Mouse (Mus musculus) spleen, postnatal 14 days (tissue): ENCODE results near the gene Grhl1.

Experiments
- DNase-seq, 2 experiments: peaks; one replicate each; pipeline ENCODE4 v3.0.0; 2021 to 2022; ENCODE audit warnings: low spot score in 2 of 2

The Grhl1 gene

GRCm38 (mm10) chr12:24642370-24642802, 70.3 kb downstream of the Grhl1 start:
- no peak for DNase-seq

DNA sequence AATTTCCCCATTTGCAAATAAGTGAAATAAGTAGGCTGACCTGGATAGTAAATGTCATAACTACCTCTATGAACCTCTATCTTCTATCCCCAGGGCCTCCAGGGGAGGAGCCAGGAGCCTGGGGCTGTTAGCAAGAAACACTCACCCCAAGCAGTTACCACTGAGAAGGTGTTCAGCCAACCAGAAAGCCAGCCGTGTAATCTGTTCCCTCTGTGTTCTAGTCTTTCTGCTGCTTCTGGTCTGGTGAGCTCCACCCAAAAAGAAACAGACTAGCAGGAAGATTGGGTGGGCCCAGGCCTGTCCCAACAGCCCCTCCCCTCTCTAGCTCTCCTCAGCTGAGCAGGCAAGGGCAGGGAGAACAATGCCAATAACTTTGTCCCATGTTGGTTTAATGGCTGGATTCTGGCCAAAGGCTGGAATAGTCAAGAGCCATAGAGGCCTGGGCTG, 72.1 kb downstream of the Grhl1 start:
- peak in 1 of 2 experiments; percentile 19 for DNase-seq

DNA sequence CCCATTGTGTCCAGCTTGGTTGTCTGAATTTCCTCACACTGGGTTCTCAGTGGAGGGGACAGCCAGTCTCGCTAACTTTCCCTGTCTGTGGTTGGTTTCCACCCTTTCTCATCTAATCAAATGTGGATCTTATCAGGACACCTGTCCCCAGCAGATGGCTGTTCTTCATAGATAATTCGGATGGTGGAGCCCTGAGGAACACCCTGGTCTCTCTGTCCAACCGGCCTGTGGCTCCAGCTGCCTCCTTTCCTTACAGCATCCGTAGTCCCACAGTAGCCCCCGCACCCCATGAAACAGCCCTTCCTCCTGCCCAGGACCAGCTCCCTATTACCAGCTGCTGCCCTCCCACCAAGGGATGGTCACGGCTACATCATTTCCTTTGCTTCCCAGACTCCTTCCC, 73.8 kb downstream of the Grhl1 start:
- no peak for DNase-seq

GRCm38 (mm10) chr12:24648094-24648493, 76.0 kb downstream of the Grhl1 start:
- no peak for DNase-seq

GRCm38 (mm10) chr12:24650415-24651062, 78.5 kb downstream of the Grhl1 start:
- DNase-seq: no peak

- peak; percentile 96 to 97 for DNase-seq
Observed at GRCm38 (mm10) chr12:24651063-24651557, 79.0 kb downstream of the Grhl1 start, which contains the start of gene Klf11. Gene Klf11, plus strand, starts transcription at chr12:24651274.

DNA sequence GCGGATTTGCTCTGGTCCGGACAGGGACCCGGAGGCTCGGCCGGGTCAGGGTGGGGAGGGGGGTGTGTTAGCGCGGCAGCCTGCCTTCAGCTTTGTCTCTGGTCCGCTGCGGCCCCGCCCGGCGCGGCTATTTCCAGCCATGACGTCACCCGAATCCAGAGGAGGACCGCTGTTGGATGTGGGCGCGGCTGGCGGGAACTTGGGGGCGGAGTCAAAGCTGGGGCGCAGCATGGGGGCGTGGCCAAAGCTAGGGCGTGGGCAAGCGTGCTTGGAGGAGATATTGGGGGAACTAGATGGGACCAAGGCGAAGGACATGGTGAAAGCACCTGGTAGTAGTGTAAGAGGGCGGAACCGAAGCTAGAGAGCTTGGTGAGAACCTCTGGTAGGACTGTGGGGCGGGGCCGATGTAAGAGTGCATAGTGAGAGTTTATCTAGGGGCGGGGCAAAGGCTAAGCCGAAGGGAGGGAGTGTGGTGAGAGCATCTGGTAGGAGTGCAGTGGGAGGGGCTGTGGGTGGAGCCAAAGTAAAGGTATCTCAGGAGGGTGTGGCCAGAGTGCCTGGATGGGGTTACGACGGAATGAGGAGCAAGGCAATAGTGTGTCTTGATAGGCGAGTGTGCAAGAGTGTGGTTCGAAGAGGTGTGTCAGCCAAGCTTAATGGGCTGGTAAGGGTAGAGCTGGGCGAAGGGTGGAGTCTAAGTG, 79.7 kb downstream of the Grhl1 start:
- DNase-seq: peak; percentile 97

GRCm38 (mm10) chr12:24654065-24654862, 82.2 kb downstream of the Grhl1 start:
- no peak for DNase-seq

- no peak for DNase-seq
Observed at GRCm38 (mm10) chr12:24656436-24656835, 84.4 kb downstream of the Grhl1 start.

GRCm38 (mm10) chr12:24658998-24659397, 86.9 kb downstream of the Grhl1 start:
- DNase-seq: no peak

DNA sequence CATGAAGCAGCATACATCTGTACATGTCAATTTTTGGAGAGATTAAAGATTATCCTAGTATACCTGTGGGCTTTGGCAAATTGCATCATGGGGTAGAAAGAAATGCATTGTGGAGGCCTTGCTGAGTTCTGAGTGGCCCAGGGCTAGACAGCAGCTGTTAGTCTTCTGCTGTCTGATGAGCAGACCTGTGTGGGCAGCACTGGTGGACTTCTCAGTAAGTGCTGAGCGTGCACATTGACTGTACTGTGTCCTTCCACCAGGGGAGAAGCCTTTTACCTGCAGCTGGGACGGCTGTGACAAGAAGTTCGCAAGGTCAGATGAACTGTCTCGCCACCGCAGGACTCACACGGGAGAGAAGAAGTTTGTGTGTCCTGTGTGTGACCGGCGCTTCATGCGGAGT, 87.8 kb downstream of the Grhl1 start:
- DNase-seq: no peak

DNA sequence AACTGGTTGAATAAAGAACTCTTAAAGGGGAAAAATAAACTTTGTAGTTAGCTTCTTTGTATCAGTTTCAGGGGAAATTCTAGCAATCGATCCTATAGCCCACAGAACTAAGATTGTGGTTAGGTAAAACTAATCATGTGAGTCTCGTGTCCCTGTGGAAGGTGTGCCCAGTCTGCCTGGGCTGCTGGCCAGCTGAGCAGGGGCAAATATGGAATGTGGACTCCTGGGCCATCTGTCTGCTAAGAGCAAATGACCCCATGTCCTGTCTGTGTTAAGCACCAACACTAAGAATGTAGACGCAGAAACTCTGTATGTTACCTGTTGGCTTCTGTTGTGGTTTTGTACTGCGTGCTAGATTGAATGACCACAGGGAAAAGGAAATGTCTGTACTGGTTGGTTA, 89.0 kb downstream of the Grhl1 start:
- DNase-seq: no peak

GRCm38 (mm10) chr12:24662131-24662530, 90.0 kb downstream of the Grhl1 start:
- DNase-seq: no peak
